Mouse (Mus musculus): ENCODE data around the gene Herc6. TPM values are rescaled to one million over a fixed set of nuclear protein-coding genes. Genes with fewer than 3 reads are reported as not detected.

Herc6 gene
- polyA plus RNA-seq, 1 experiment from 2014 or later: 3.8 TPM

DNA sequence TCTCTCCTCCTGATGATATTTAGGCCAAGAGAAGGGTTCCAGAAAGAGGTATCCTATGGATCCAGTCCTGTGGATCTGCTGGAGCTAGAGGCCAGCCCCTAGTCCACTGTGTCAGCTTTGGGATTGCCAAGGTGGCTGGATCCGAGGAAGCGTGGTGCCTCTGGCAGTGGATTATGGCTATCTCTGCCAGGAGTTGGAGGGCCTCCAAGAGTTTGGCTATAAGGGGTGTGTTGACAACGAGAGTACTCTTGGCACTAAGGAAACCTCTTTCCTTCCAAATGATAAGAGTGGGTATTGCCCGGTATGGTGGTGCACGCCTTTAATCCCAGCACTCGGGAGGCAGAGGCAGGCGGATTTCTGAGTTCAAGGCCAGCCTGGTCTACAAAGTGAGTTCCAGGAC is 15.3 kb upstream of the Herc6 start:
- Histone ChIP-seq H3K9me3 (ENCODE audit: control insufficient read depth, low read length) (no peaks in the 10 kb centered on the region), H3K4me1 (replicated peaks; ENCODE audit: control insufficient read depth, insufficient read depth, low read length) (no peaks in the 10 kb centered on the region), H3K27me3 (ENCODE audit: control insufficient read depth, insufficient read depth, low read depth, low read length) (no peaks in the 10 kb centered on the region), H3K9ac (ENCODE audit: low read length) (no peak overlapping the region), H3K4me3 (ENCODE audit: low read length) (no peak overlapping the region), H3K36me3 (ENCODE audit: control insufficient read depth, insufficient read depth, low read length) (no peaks in the 10 kb centered on the region), H3K4me2 (ENCODE audit: low read depth, low read length) (no peak overlapping the region), H3K27ac (ENCODE audit: low read length) (no peak overlapping the region)
- no peak for ATAC-seq (ENCODE audit: low read depth)
- 78% methylated on average over 7 of the region's 7 CpGs for WGBS

DNA sequence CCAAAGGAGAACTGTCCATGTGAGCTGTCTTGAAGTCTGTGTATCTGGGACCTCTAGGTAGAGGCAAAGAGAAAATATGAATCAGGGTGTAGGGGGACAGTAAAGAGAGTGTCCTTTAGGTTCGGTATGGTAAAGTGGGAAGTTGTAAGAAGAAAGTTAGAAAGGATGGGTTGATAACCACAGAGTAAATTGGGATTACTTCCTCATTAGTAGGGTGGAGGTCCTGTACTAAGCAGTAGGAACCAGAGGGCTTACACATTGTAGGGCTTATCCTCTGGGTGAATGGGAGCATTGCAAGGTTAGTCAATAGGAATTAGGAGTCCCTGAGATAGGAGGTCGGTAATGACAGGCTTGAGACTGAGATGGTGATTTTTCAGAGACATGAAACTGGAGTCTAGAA is 13.2 kb upstream of the Herc6 start:
- Histone ChIP-seq H3K9ac (ENCODE audit: low read length) (no peak overlapping the region), H3K27ac (ENCODE audit: low read length) (no peak overlapping the region), H3K9me3 (ENCODE audit: control insufficient read depth, low read length) (no peaks in the 10 kb centered on the region), H3K4me1 (replicated peaks; ENCODE audit: control insufficient read depth, insufficient read depth, low read length) (no peaks in the 10 kb centered on the region), H3K4me2 (ENCODE audit: low read depth, low read length) (no peak overlapping the region), H3K4me3 (ENCODE audit: low read length) (no peak overlapping the region), H3K27me3 (ENCODE audit: control insufficient read depth, insufficient read depth, low read depth, low read length) (no peaks in the 10 kb centered on the region), H3K36me3 (ENCODE audit: control insufficient read depth, insufficient read depth, low read length) (no peaks in the 10 kb centered on the region)
- no peak for ATAC-seq (ENCODE audit: low read depth)
- 91% methylated on average over 2 of the region's 2 CpGs for WGBS

DNA sequence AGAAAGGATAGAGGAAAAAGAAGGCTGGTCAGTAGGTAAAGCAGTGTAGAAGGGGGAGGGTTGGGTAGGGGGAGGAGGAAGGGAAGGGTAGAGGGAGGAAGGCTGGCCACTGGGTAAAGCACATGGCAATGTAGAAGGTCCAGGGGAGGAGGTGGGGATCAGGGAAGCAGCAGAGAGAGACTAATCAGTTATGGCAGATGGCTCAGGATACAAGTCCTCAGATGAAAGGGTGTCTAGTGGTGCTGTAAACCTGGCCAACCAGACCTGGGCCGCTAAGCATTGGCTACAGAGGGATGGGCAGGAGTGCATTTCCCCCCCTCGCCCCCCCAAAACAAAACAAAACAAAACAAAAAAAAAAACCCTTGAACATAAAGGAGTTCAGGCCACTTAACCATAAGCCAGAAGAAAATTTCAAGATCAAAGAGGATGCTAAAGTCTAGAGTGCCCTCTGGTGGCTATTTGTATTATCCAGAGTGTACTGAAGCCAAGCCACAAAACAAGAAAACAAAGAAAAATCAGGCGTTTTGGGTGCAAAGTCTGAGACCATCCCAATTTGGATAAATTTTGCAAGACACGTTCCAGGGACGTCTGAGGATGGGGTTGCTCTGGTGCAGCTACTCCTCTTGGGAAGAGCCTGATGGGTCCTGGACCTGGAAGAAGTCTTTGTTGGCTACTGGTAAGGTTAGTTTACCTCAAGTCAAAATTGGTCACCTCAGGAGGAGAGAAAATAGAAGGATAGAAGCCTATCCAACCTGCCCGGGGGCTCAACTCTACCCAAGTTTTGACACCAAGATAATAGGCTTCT is 10.4 kb upstream of the Herc6 start:
- Histone ChIP-seq H3K4me3 (ENCODE audit: low read length) (no peak overlapping the region), H3K27ac (ENCODE audit: low read length) (no peak overlapping the region), H3K36me3 (ENCODE audit: control insufficient read depth, insufficient read depth, low read length) (no peaks in the 10 kb centered on the region), H3K9ac (ENCODE audit: low read length) (no peak overlapping the region), H3K4me2 (ENCODE audit: low read depth, low read length) (no peak overlapping the region), H3K4me1 (replicated peaks; ENCODE audit: control insufficient read depth, insufficient read depth, low read length) (no peaks in the 10 kb centered on the region), H3K27me3 (ENCODE audit: control insufficient read depth, insufficient read depth, low read depth, low read length) (no peaks in the 10 kb centered on the region), H3K9me3 (ENCODE audit: control insufficient read depth, low read length) (no peaks in the 10 kb centered on the region)
- WGBS: 11% methylated on average over 6 of the region's 6 CpGs
- ATAC-seq (ENCODE audit: low read depth): no peak

DNA sequence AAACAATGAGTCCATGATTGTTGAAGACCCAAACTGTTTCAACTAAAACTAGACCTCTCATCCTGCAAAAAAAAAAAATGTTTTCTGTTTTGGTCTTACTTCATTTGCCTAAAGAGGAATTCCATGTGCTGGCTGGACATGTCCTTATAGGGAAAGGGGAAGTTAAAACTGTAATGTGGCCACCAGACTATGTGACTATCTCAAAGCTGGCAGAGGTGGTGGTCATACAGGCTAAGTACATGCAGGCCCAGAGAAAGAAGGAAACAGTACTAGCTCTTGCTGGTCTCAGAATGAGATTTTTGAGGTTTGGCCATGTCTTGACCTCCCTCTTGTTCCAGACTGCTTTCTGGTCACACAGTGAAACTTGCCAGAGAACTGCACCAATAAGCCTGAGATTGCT is 9.2 kb upstream of the Herc6 start:
- ATAC-seq (ENCODE audit: low read depth): no peak
- no peak overlapping the region for H3K27ac ChIP-seq (ENCODE audit: low read length)
- no peaks in the 10 kb centered on the region for H3K9me3 ChIP-seq (ENCODE audit: control insufficient read depth, low read length)
- H3K27me3 ChIP-seq (ENCODE audit: control insufficient read depth, insufficient read depth, low read depth, low read length): no peaks in the 10 kb centered on the region
- H3K36me3 ChIP-seq (ENCODE audit: control insufficient read depth, insufficient read depth, low read length): no peaks in the 10 kb centered on the region
- no peaks in the 10 kb centered on the region for H3K4me1 ChIP-seq (replicated peaks; ENCODE audit: control insufficient read depth, insufficient read depth, low read length)
- no peak overlapping the region for H3K4me2 ChIP-seq (ENCODE audit: low read depth, low read length)
- no peak overlapping the region for H3K4me3 ChIP-seq (ENCODE audit: low read length)
- no peak overlapping the region for H3K9ac ChIP-seq (ENCODE audit: low read length)

DNA sequence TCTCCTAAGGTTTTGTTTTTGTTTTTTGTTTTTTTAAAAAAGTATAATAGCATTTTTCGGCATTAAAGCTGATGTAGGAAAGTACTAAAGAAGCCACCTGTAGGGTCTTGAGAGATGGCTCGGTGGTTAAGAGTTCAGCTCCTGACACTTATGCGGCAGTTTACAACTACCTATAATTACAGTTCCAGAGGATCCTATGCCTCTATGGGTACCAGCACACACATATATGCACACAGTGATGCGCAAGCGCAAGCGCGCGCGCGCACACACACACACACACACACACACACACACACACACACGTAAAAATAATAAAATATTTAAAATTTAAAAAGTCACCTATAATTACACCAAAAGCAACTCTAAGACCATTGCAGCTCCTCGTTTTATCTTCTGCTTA is 795 bp downstream of the Herc6 start:
- peak overlapping the region; percentile 80 for H3K9ac ChIP-seq (ENCODE audit: low read length)
- H3K4me1 ChIP-seq (replicated peaks; ENCODE audit: control insufficient read depth, insufficient read depth, low read length): peaks cover 2% of the 10 kb centered on the region; the same call in 1 of the 2 replicates
- H3K27me3 ChIP-seq (ENCODE audit: control insufficient read depth, insufficient read depth, low read depth, low read length): no peaks in the 10 kb centered on the region
- no peaks in the 10 kb centered on the region for H3K36me3 ChIP-seq (ENCODE audit: control insufficient read depth, insufficient read depth, low read length)
- no peak for ATAC-seq (ENCODE audit: low read depth)
- peak overlapping the region; percentile 82 for H3K4me3 ChIP-seq (ENCODE audit: low read length)
- peak overlapping the region; percentile 92 for H3K4me2 ChIP-seq (ENCODE audit: low read depth, low read length)
- H3K9me3 ChIP-seq (ENCODE audit: control insufficient read depth, low read length): no peaks in the 10 kb centered on the region
- 81% methylated on average over 12 of the region's 12 CpGs for WGBS
- H3K27ac ChIP-seq (ENCODE audit: low read length): no peak overlapping the region

DNA sequence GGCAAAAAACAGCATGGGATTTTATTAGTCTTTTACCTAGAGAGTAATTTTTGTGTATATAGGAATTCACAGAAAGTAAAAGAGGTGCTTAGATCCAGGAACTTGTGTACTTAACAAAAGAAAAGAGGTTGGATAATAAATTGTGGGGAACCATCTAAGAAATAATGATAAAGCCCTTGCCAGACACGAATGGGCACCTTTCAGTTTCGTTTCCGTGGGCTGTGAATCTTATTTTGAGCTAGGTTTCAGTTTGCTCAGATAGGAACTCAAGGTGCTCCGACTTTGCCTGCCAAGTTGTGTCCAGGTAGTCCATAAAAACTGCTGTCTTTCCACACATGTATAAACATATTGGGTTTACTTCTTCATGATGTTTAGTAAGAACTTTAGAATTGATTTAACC is 1.6 kb downstream of the Herc6 start:
- H3K4me3 ChIP-seq (ENCODE audit: low read length): no peak overlapping the region
- no peak for ATAC-seq (ENCODE audit: low read depth)
- peaks cover 2% of the 10 kb centered on the region; the same call in 1 of the 2 replicates for H3K4me1 ChIP-seq (replicated peaks; ENCODE audit: control insufficient read depth, insufficient read depth, low read length)
- WGBS: 51% methylated on average over 4 of the region's 4 CpGs
- H3K27ac ChIP-seq (ENCODE audit: low read length): no peak overlapping the region
- H3K9ac ChIP-seq (ENCODE audit: low read length): no peak overlapping the region; the same call in 1 of the 2 replicates
- H3K36me3 ChIP-seq (ENCODE audit: control insufficient read depth, insufficient read depth, low read length): no peaks in the 10 kb centered on the region
- no peaks in the 10 kb centered on the region for H3K9me3 ChIP-seq (ENCODE audit: control insufficient read depth, low read length)
- H3K27me3 ChIP-seq (ENCODE audit: control insufficient read depth, insufficient read depth, low read depth, low read length): no peaks in the 10 kb centered on the region
- H3K4me2 ChIP-seq (ENCODE audit: low read depth, low read length): peak overlapping the region; percentile 31; the same call in 1 of the 2 replicates

DNA sequence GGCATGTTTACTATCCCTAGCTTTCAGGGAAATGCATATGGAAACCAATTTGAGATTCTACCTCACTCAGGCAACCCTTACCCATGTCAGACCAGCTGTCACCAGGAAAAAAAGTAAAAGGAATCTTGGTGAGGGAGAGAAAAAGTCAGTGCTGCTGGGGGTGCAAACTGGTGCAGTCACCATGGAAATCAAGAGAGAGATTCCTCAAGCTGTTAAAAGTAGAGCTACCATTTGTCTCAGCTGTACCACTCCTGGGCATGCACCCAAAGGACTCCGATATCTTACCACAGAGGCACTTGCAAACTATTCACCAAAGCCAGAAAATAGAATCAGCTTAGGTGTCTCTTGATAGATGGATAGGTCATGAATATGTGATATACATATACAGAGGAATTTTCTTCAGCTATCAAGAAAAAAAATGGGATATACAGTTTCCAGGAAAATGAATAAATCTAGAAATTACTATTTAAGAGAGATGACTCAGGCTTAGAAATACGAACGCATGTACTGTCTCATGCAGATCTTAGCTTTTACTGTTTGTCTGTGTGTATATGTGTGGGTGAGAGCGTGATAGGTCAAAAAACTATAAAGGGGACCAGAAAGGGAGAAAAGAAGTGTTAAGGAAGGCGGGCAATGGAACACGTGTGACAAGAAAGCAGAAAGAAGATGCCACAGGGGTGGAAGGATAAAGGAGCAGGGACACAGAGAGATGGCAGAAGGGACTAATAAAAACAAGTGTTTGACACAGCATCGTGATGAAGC is 24.9 kb downstream of the Herc6 start:
- WGBS: 88% methylated on average over 7 of the region's 7 CpGs
- ATAC-seq (ENCODE audit: low read depth): no peak
- Histone ChIP-seq H3K4me2 (ENCODE audit: low read depth, low read length) (no peak overlapping the region), H3K36me3 (ENCODE audit: control insufficient read depth, insufficient read depth, low read length) (no peaks in the 10 kb centered on the region), H3K4me1 (replicated peaks; ENCODE audit: control insufficient read depth, insufficient read depth, low read length) (no peaks in the 10 kb centered on the region), H3K27ac (ENCODE audit: low read length) (no peak overlapping the region), H3K9me3 (ENCODE audit: control insufficient read depth, low read length) (no peaks in the 10 kb centered on the region), H3K9ac (ENCODE audit: low read length) (no peak overlapping the region), H3K4me3 (ENCODE audit: low read length) (no peak overlapping the region), H3K27me3 (ENCODE audit: control insufficient read depth, insufficient read depth, low read depth, low read length) (no peaks in the 10 kb centered on the region)

DNA sequence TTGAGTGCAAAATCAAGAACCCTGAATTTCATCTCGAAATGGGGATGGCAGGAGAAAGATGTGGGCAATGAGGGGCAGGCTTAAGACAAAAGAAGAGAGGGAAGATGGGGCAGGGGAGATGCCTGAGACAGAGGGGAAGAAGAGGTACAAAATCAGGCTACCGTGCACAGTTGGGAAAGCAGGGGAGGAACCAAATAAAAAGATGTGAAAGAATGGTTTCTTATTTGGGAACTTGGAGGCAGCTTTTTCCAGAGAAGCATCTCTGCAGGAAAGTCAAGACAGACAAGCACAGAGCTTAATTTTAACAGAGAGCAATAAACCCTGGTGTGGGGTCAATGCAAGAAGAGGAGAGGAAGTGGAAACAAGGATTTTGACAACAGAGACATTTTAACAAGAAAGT is 27.2 kb downstream of the Herc6 start:
- Histone ChIP-seq H3K27me3 (ENCODE audit: control insufficient read depth, insufficient read depth, low read depth, low read length) (no peaks in the 10 kb centered on the region), H3K9me3 (ENCODE audit: control insufficient read depth, low read length) (no peaks in the 10 kb centered on the region), H3K27ac (ENCODE audit: low read length) (no peak overlapping the region), H3K4me3 (ENCODE audit: low read length) (no peak overlapping the region), H3K4me1 (replicated peaks; ENCODE audit: control insufficient read depth, insufficient read depth, low read length) (no peaks in the 10 kb centered on the region), H3K4me2 (ENCODE audit: low read depth, low read length) (no peak overlapping the region), H3K36me3 (ENCODE audit: control insufficient read depth, insufficient read depth, low read length) (no peaks in the 10 kb centered on the region), H3K9ac (ENCODE audit: low read length) (no peak overlapping the region)
- ATAC-seq (ENCODE audit: low read depth): no peak
- WGBS: 72% methylated on average over 2 of the region's 2 CpGs

DNA sequence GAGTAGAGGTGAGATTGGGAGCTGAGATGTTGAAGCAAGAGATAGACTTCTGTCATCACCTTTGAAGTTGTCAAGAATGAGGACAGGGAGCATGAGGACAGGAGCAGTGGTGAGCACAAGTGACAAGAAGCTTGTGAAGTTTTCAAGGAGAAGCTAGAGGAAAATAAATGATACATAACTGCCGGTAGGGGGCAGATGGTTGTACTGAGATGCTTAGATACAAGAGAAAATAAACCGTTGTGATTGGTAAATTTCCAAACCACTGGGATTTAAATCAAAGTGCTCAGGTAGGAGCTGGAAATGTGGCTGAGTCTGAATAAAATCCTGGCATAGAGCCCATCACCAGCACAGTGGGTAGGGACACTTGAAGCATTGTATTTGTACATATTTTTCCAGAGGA is 28.8 kb downstream of the Herc6 start:
- Histone ChIP-seq H3K4me1 (replicated peaks; ENCODE audit: control insufficient read depth, insufficient read depth, low read length) (no peaks in the 10 kb centered on the region), H3K9me3 (ENCODE audit: control insufficient read depth, low read length) (no peaks in the 10 kb centered on the region), H3K36me3 (ENCODE audit: control insufficient read depth, insufficient read depth, low read length) (no peaks in the 10 kb centered on the region), H3K4me3 (ENCODE audit: low read length) (no peak overlapping the region), H3K4me2 (ENCODE audit: low read depth, low read length) (no peak overlapping the region), H3K27me3 (ENCODE audit: control insufficient read depth, insufficient read depth, low read depth, low read length) (no peaks in the 10 kb centered on the region), H3K27ac (ENCODE audit: low read length) (no peak overlapping the region), H3K9ac (ENCODE audit: low read length) (no peak overlapping the region)
- no peak for ATAC-seq (ENCODE audit: low read depth)
- WGBS: 60% methylated on average over 2 of the region's 2 CpGs

Measured in lung, embryonic 16.5 days (tissue).